Mouse (Mus musculus): Measurements from ENCODE around the gene Lca5. TPM values are rescaled to one million over a fixed set of nuclear protein-coding genes. Genes with fewer than 3 reads are reported as not detected.

The Lca5 gene
- total RNA-seq, 2 experiments from 2014 or later: 9.8 to 12.5 TPM

Other genes starting within 250 kb of the Lca5 start
- gene Sh3bgrl2, start 107.2 kb upstream of the Lca5 start, total RNA-seq (2021): 1 to 10 TPM; 3.0 TPM

Data from gastrocnemius, postnatal 4 days (tissue).